Mouse (Mus musculus): ENCODE results near the gene Hdac11. TPM values are rescaled to one million over a fixed set of nuclear protein-coding genes. Genes with fewer than 3 reads are reported as not detected.

The Hdac11 gene
- total and polyA plus RNA-seq, 2 experiments from 2014 or later: 55.2 to 121 TPM

GRCm38 (mm10) chr6:91184776-91185175, 28.3 kb downstream of the Hdac11 start:
- Histone ChIP-seq H3K27ac (ENCODE audit: low read depth, low read length) (no peak overlapping the region), H3K9me3 (ENCODE audit: low read length) (no peaks in the 10 kb centered on the region), H3K4me3 (ENCODE audit: low read depth, low read length) (no peak overlapping the region), H3K27me3 (ENCODE audit: insufficient read depth, low read length) (no peaks in the 10 kb centered on the region), H3K36me3 (ENCODE audit: insufficient read depth, low read length) (no peaks in the 10 kb centered on the region), H3K4me2 (ENCODE audit: low read depth, low read length, poor library complexity, severe bottlenecking) (no peak overlapping the region), H3K9ac (replicated peaks; ENCODE audit: low read length, poor library complexity, severe bottlenecking) (no peak overlapping the region), H3K4me1 (ENCODE audit: insufficient read depth, low read length) (no peaks in the 10 kb centered on the region)
- WGBS: 72% methylated on average over 3 of the region's 3 CpGs
- TF ChIP-seq CTCF (IDR thresholded peaks at IDR 0.05): no peak
- DNase-seq (ENCODE audit: low spot score): no peak
- no peak for ATAC-seq (ENCODE audit: low FRiP score)

- Histone ChIP-seq H3K27ac (ENCODE audit: low read depth, low read length) (no peak overlapping the region), H3K9me3 (ENCODE audit: low read length) (no peaks in the 10 kb centered on the region), H3K4me3 (ENCODE audit: low read depth, low read length) (no peak overlapping the region), H3K4me2 (ENCODE audit: low read depth, low read length, poor library complexity, severe bottlenecking) (no peak overlapping the region), H3K36me3 (ENCODE audit: insufficient read depth, low read length) (no peaks in the 10 kb centered on the region), H3K4me1 (ENCODE audit: insufficient read depth, low read length) (no peaks in the 10 kb centered on the region), H3K27me3 (ENCODE audit: insufficient read depth, low read length) (no peaks in the 10 kb centered on the region), H3K9ac (replicated peaks; ENCODE audit: low read length, poor library complexity, severe bottlenecking) (no peak overlapping the region)
- 90% methylated on average over 5 of the region's 5 CpGs for WGBS
- no peak for TF ChIP-seq CTCF (IDR thresholded peaks at IDR 0.05)
- no peak for DNase-seq (ENCODE audit: low spot score)
- ATAC-seq (ENCODE audit: low FRiP score): no peak
Measured at GRCm38 (mm10) chr6:91185502-91185901, 29.0 kb downstream of the Hdac11 start.

GRCm38 (mm10) chr6:91186161-91186931, 29.9 kb downstream of the Hdac11 start:
- no peaks in the 10 kb centered on the region for H3K27me3 ChIP-seq (ENCODE audit: insufficient read depth, low read length)
- H3K36me3 ChIP-seq (ENCODE audit: insufficient read depth, low read length): no peaks in the 10 kb centered on the region
- H3K9me3 ChIP-seq (ENCODE audit: low read length): no peaks in the 10 kb centered on the region
- WGBS: 57% methylated on average over 4 of the region's 4 CpGs
- H3K4me1 ChIP-seq (ENCODE audit: insufficient read depth, low read length): no peaks in the 10 kb centered on the region
- DNase-seq (ENCODE audit: low spot score) (no peak), ATAC-seq (ENCODE audit: low FRiP score) (no peak)
- peak; percentile 57 for TF ChIP-seq CTCF (IDR thresholded peaks at IDR 0.05)
- H3K9ac ChIP-seq (replicated peaks; ENCODE audit: low read length, poor library complexity, severe bottlenecking): no peak overlapping the region
- no peak overlapping the region for H3K4me2 ChIP-seq (ENCODE audit: low read depth, low read length, poor library complexity, severe bottlenecking)
- no peak overlapping the region for H3K4me3 ChIP-seq (ENCODE audit: low read depth, low read length)
- H3K27ac ChIP-seq (ENCODE audit: low read depth, low read length): no peak overlapping the region

- H3K4me3 ChIP-seq (ENCODE audit: low read depth, low read length): no peak overlapping the region
- H3K4me2 ChIP-seq (ENCODE audit: low read depth, low read length, poor library complexity, severe bottlenecking): no peak overlapping the region
- no peaks in the 10 kb centered on the region for H3K9me3 ChIP-seq (ENCODE audit: low read length)
- TF ChIP-seq CTCF (IDR thresholded peaks at IDR 0.05): no peak
- WGBS: 66% methylated on average over 6 of the region's 6 CpGs
- H3K9ac ChIP-seq (replicated peaks; ENCODE audit: low read length, poor library complexity, severe bottlenecking): no peak overlapping the region
- no peaks in the 10 kb centered on the region for H3K27me3 ChIP-seq (ENCODE audit: insufficient read depth, low read length)
- H3K4me1 ChIP-seq (ENCODE audit: insufficient read depth, low read length): no peaks in the 10 kb centered on the region
- no peaks in the 10 kb centered on the region for H3K36me3 ChIP-seq (ENCODE audit: insufficient read depth, low read length)
- no peak for ATAC-seq (ENCODE audit: low FRiP score)
- peak; percentile 22 for DNase-seq (ENCODE audit: low spot score)
- H3K27ac ChIP-seq (ENCODE audit: low read depth, low read length): no peak overlapping the region
Measured at GRCm38 (mm10) chr6:91186934-91187333, 30.5 kb downstream of the Hdac11 start.

- no peak for TF ChIP-seq CTCF (IDR thresholded peaks at IDR 0.05)
- 65% methylated on average over 3 of the region's 3 CpGs for WGBS
- no peak overlapping the region for H3K27ac ChIP-seq (ENCODE audit: low read depth, low read length)
- H3K4me2 ChIP-seq (ENCODE audit: low read depth, low read length, poor library complexity, severe bottlenecking): no peak overlapping the region
- H3K36me3 ChIP-seq (ENCODE audit: insufficient read depth, low read length): no peaks in the 10 kb centered on the region
- no peaks in the 10 kb centered on the region for H3K4me1 ChIP-seq (ENCODE audit: insufficient read depth, low read length)
- no peaks in the 10 kb centered on the region for H3K27me3 ChIP-seq (ENCODE audit: insufficient read depth, low read length)
- ATAC-seq (ENCODE audit: low FRiP score) (no peak), DNase-seq (ENCODE audit: low spot score) (no peak)
- H3K9me3 ChIP-seq (ENCODE audit: low read length): no peaks in the 10 kb centered on the region
- H3K9ac ChIP-seq (replicated peaks; ENCODE audit: low read length, poor library complexity, severe bottlenecking): no peak overlapping the region
- no peak overlapping the region for H3K4me3 ChIP-seq (ENCODE audit: low read depth, low read length)
Measured at GRCm38 (mm10) chr6:91187871-91188270, 31.4 kb downstream of the Hdac11 start.

GRCm38 (mm10) chr6:91189971-91190370, 33.5 kb downstream of the Hdac11 start:
- no peak for TF ChIP-seq CTCF (IDR thresholded peaks at IDR 0.05)
- WGBS: 87% methylated on average over 6 of the region's 6 CpGs
- Histone ChIP-seq H3K27ac (ENCODE audit: low read depth, low read length) (no peak overlapping the region), H3K27me3 (ENCODE audit: insufficient read depth, low read length) (no peaks in the 10 kb centered on the region), H3K9ac (replicated peaks; ENCODE audit: low read length, poor library complexity, severe bottlenecking) (no peak overlapping the region), H3K4me1 (ENCODE audit: insufficient read depth, low read length) (no peaks in the 10 kb centered on the region), H3K4me3 (ENCODE audit: low read depth, low read length) (no peak overlapping the region), H3K36me3 (ENCODE audit: insufficient read depth, low read length) (no peaks in the 10 kb centered on the region), H3K9me3 (ENCODE audit: low read length) (no peaks in the 10 kb centered on the region), H3K4me2 (ENCODE audit: low read depth, low read length, poor library complexity, severe bottlenecking) (no peak overlapping the region)
- no peak for DNase-seq (ENCODE audit: low spot score)
- no peak for ATAC-seq (ENCODE audit: low FRiP score)
